Mouse (Mus musculus): ENCODE data around the gene Enpp1. TPM values are rescaled to one million over a fixed set of nuclear protein-coding genes. Genes with fewer than 3 reads are reported as not detected.

Enpp1 gene
- polyA plus RNA-seq, 1 experiment = 0.33 TPM

GRCm38 (mm10) chr10:24707745-24708144 lies 4.2 kb downstream of the Enpp1 start:
- Histone ChIP-seq H3K4me1 (ENCODE audit: control insufficient read depth, insufficient read depth, low read length) (peaks cover 6% of the 10 kb centered on the region), H3K4me3 (ENCODE audit: control insufficient read depth, low read depth, low read length) (no peak overlapping the region), H3K36me3 (ENCODE audit: control insufficient read depth, insufficient read depth, low read length) (no peaks in the 10 kb centered on the region), H3K27me3 (ENCODE audit: control insufficient read depth, insufficient read depth, low read length) (no peaks in the 10 kb centered on the region), H3K27ac (ENCODE audit: control insufficient read depth, insufficient read depth, low read depth, low read length) (no peak overlapping the region)
- no peak for TF ChIP-seq POLR2A (IDR thresholded peaks at IDR 0.05; ENCODE audit: control insufficient read depth, low read depth, low read length)
- TF ChIP-seq CTCF (IDR thresholded peaks at IDR 0.05; ENCODE audit: control insufficient read depth, insufficient read depth, insufficient replicate concordance, low read depth, low read length) = no peak

GRCm38 (mm10) chr10:24706431-24707140 lies 5.4 kb downstream of the Enpp1 start:
- no peak overlapping the region for H3K27ac ChIP-seq (ENCODE audit: control insufficient read depth, insufficient read depth, low read depth, low read length)
- peaks cover 2% of the 10 kb centered on the region for H3K4me1 ChIP-seq (ENCODE audit: control insufficient read depth, insufficient read depth, low read length)
- H3K27me3 ChIP-seq (ENCODE audit: control insufficient read depth, insufficient read depth, low read length) = no peaks in the 10 kb centered on the region
- H3K4me3 ChIP-seq (ENCODE audit: control insufficient read depth, low read depth, low read length) = no peak overlapping the region
- TF ChIP-seq CTCF (IDR thresholded peaks at IDR 0.05; ENCODE audit: control insufficient read depth, insufficient read depth, insufficient replicate concordance, low read depth, low read length) (no peak), POLR2A (IDR thresholded peaks at IDR 0.05; ENCODE audit: control insufficient read depth, low read depth, low read length) (no peak)
- no peaks in the 10 kb centered on the region for H3K36me3 ChIP-seq (ENCODE audit: control insufficient read depth, insufficient read depth, low read length)

- TF ChIP-seq POLR2A (IDR thresholded peaks at IDR 0.05; ENCODE audit: control insufficient read depth, low read depth, low read length) = no peak
- TF ChIP-seq CTCF (IDR thresholded peaks at IDR 0.05; ENCODE audit: control insufficient read depth, insufficient read depth, insufficient replicate concordance, low read depth, low read length) = no peak
- Histone ChIP-seq H3K27me3 (ENCODE audit: control insufficient read depth, insufficient read depth, low read length) (no peaks in the 10 kb centered on the region), H3K36me3 (ENCODE audit: control insufficient read depth, insufficient read depth, low read length) (no peaks in the 10 kb centered on the region), H3K27ac (ENCODE audit: control insufficient read depth, insufficient read depth, low read depth, low read length) (no peak overlapping the region), H3K4me3 (ENCODE audit: control insufficient read depth, low read depth, low read length) (no peak overlapping the region), H3K4me1 (ENCODE audit: control insufficient read depth, insufficient read depth, low read length) (no peaks in the 10 kb centered on the region)
Observed at GRCm38 (mm10) chr10:24702698-24703097, 9.3 kb downstream of the Enpp1 start.

GRCm38 (mm10) chr10:24698131-24698775 lies 13.7 kb downstream of the Enpp1 start:
- no peak overlapping the region for H3K27ac ChIP-seq (ENCODE audit: control insufficient read depth, insufficient read depth, low read depth, low read length)
- H3K27me3 ChIP-seq (ENCODE audit: control insufficient read depth, insufficient read depth, low read length) = no peaks in the 10 kb centered on the region
- no peaks in the 10 kb centered on the region for H3K4me1 ChIP-seq (ENCODE audit: control insufficient read depth, insufficient read depth, low read length)
- TF ChIP-seq CTCF (IDR thresholded peaks at IDR 0.05; ENCODE audit: control insufficient read depth, insufficient read depth, insufficient replicate concordance, low read depth, low read length) = no peak
- no peak for TF ChIP-seq POLR2A (IDR thresholded peaks at IDR 0.05; ENCODE audit: control insufficient read depth, low read depth, low read length)
- H3K36me3 ChIP-seq (ENCODE audit: control insufficient read depth, insufficient read depth, low read length) = no peaks in the 10 kb centered on the region
- H3K4me3 ChIP-seq (ENCODE audit: control insufficient read depth, low read depth, low read length) = no peak overlapping the region

GRCm38 (mm10) chr10:24696761-24697160 lies 15.2 kb downstream of the Enpp1 start:
- no peaks in the 10 kb centered on the region for H3K27me3 ChIP-seq (ENCODE audit: control insufficient read depth, insufficient read depth, low read length)
- H3K4me3 ChIP-seq (ENCODE audit: control insufficient read depth, low read depth, low read length) = no peak overlapping the region
- no peak for TF ChIP-seq CTCF (IDR thresholded peaks at IDR 0.05; ENCODE audit: control insufficient read depth, insufficient read depth, insufficient replicate concordance, low read depth, low read length)
- TF ChIP-seq POLR2A (IDR thresholded peaks at IDR 0.05; ENCODE audit: control insufficient read depth, low read depth, low read length) = no peak
- no peak overlapping the region for H3K27ac ChIP-seq (ENCODE audit: control insufficient read depth, insufficient read depth, low read depth, low read length)
- H3K36me3 ChIP-seq (ENCODE audit: control insufficient read depth, insufficient read depth, low read length) = no peaks in the 10 kb centered on the region
- no peaks in the 10 kb centered on the region for H3K4me1 ChIP-seq (ENCODE audit: control insufficient read depth, insufficient read depth, low read length)

- no peak overlapping the region for H3K4me3 ChIP-seq (ENCODE audit: control insufficient read depth, low read depth, low read length)
- H3K4me1 ChIP-seq (ENCODE audit: control insufficient read depth, insufficient read depth, low read length) = no peaks in the 10 kb centered on the region
- no peaks in the 10 kb centered on the region for H3K27me3 ChIP-seq (ENCODE audit: control insufficient read depth, insufficient read depth, low read length)
- no peak overlapping the region for H3K27ac ChIP-seq (ENCODE audit: control insufficient read depth, insufficient read depth, low read depth, low read length)
- TF ChIP-seq CTCF (IDR thresholded peaks at IDR 0.05; ENCODE audit: control insufficient read depth, insufficient read depth, insufficient replicate concordance, low read depth, low read length) (no peak), POLR2A (IDR thresholded peaks at IDR 0.05; ENCODE audit: control insufficient read depth, low read depth, low read length) (no peak)
- no peaks in the 10 kb centered on the region for H3K36me3 ChIP-seq (ENCODE audit: control insufficient read depth, insufficient read depth, low read length)
Observed at GRCm38 (mm10) chr10:24695786-24696185, 16.2 kb downstream of the Enpp1 start.

GRCm38 (mm10) chr10:24682518-24683104 lies 29.3 kb downstream of the Enpp1 start:
- H3K4me3 ChIP-seq (ENCODE audit: control insufficient read depth, low read depth, low read length) = no peak overlapping the region
- TF ChIP-seq POLR2A (IDR thresholded peaks at IDR 0.05; ENCODE audit: control insufficient read depth, low read depth, low read length) (no peak), CTCF (IDR thresholded peaks at IDR 0.05; ENCODE audit: control insufficient read depth, insufficient read depth, insufficient replicate concordance, low read depth, low read length) (no peak)
- no peak overlapping the region for H3K27ac ChIP-seq (ENCODE audit: control insufficient read depth, insufficient read depth, low read depth, low read length)
- no peaks in the 10 kb centered on the region for H3K4me1 ChIP-seq (ENCODE audit: control insufficient read depth, insufficient read depth, low read length)
- H3K36me3 ChIP-seq (ENCODE audit: control insufficient read depth, insufficient read depth, low read length) = no peaks in the 10 kb centered on the region
- no peaks in the 10 kb centered on the region for H3K27me3 ChIP-seq (ENCODE audit: control insufficient read depth, insufficient read depth, low read length)
